Mouse (Mus musculus) ZHBTc4 (cell line): ENCODE measurements at regions not wholly inside any gene's neighbourhood (a gene's known extent, or its start where the extent isn't known, plus 50 kb on each side); places are given as distances from the start of the nearest gene placed in this dataset.
"Not testable (repeated sequence)": the region's sequence is repeated elsewhere in the genome, so short reads cannot be mapped to it uniquely, and the experiment has no call there.

ENCODE experiments used
- DNase-seq: peaks from one replicate; pipeline ENCODE4 v3.0.0-alpha.2; 2011; ENCODE audit warnings: low read depth, low spot score

GRCm38 (mm10) chr3:60804711-60805293 lies 197.8 kb upstream of the P2ry1 start:
- no peak for DNase-seq

- DNase-seq: peak; percentile 58
These were observed 190.7 kb upstream of the P2ry1 start for GRCm38 (mm10) chr3:60811924-60812323.

GRCm38 (mm10) chr3:60813485-60813884 lies 189.1 kb upstream of the P2ry1 start:
- DNase-seq: no peak

GRCm38 (mm10) chr3:60819684-60820281 lies 182.8 kb upstream of the P2ry1 start:
- DNase-seq: no peak

- no peak for DNase-seq
These were observed 181.1 kb upstream of the P2ry1 start for GRCm38 (mm10) chr3:60821463-60821862.

GRCm38 (mm10) chr3:60826759-60827158 lies 175.8 kb upstream of the P2ry1 start:
- no peak for DNase-seq

GRCm38 (mm10) chr3:60832385-60832784 lies 170.2 kb upstream of the P2ry1 start:
- DNase-seq: no peak

GRCm38 (mm10) chr3:60841895-60842294 lies 160.7 kb upstream of the P2ry1 start:
- DNase-seq: no peak

- no peak for DNase-seq
These were observed 157.3 kb upstream of the P2ry1 start for GRCm38 (mm10) chr3:60845293-60845692.

- no peak for DNase-seq
These were observed 154.2 kb upstream of the P2ry1 start for GRCm38 (mm10) chr3:60848437-60848836.

GRCm38 (mm10) chr3:60853773-60854172 lies 148.8 kb upstream of the P2ry1 start:
- peak; percentile 2 for DNase-seq

GRCm38 (mm10) chr3:60855734-60856133 lies 146.9 kb upstream of the P2ry1 start:
- DNase-seq: peak; percentile 83

GRCm38 (mm10) chr3:60858474-60859118 lies 144.0 kb upstream of the P2ry1 start:
- DNase-seq: no peak

- no peak for DNase-seq
These were observed 143.5 kb upstream of the P2ry1 start for GRCm38 (mm10) chr3:60859119-60859515.

- DNase-seq: not testable (repeated sequence)
These were observed 125.7 kb upstream of the P2ry1 start for GRCm38 (mm10) chr3:60876858-60877257.

GRCm38 (mm10) chr3:60878880-60879279 lies 123.7 kb upstream of the P2ry1 start:
- DNase-seq: no peak

- DNase-seq: no peak
These were observed 118.6 kb upstream of the P2ry1 start for GRCm38 (mm10) chr3:60884027-60884426.

- no peak for DNase-seq
These were observed 113.3 kb upstream of the P2ry1 start for GRCm38 (mm10) chr3:60889191-60889861.

GRCm38 (mm10) chr3:60897628-60898269 lies 104.8 kb upstream of the P2ry1 start:
- no peak for DNase-seq

- DNase-seq: no peak
These were observed 103.9 kb upstream of the P2ry1 start for GRCm38 (mm10) chr3:60898720-60899119.

GRCm38 (mm10) chr3:60901571-60901970 lies 101.0 kb upstream of the P2ry1 start:
- DNase-seq: no peak

GRCm38 (mm10) chr3:60916411-60916810 lies 86.2 kb upstream of the P2ry1 start:
- no peak for DNase-seq
